Mouse (Mus musculus) large intestine, adult 2 months (tissue): Measurements from ENCODE around the gene Ly9. TPM values are rescaled to one million over a fixed set of nuclear protein-coding genes. Genes with fewer than 3 reads are reported as not detected.

ENCODE experiments used
- DNase-seq: peaks from one replicate; pipeline ENCODE4 v3.0.0-alpha.2; 2012; ENCODE audit warnings: low read depth, low spot score
- WGBS: fragments of 180-500 bp; shearing (Covaris S2); methylation state at CpG from one replicate; pipeline ENCODE4 v1.1.7; 2018; 5-methylcytosine and 5-hydroxymethylcytosine counted together
- polyA plus RNA-seq: library from polyadenylated mRNA; depleted of rRNA; stranded (reverse); fragments of >200 nt; gene quantifications from 2 replicates; pipeline ENCODE4 v1.2.3, GENCODE M21; 2012

The Ly9 gene
- polyA plus RNA-seq, 1 experiment: 2.9 TPM

DNA sequence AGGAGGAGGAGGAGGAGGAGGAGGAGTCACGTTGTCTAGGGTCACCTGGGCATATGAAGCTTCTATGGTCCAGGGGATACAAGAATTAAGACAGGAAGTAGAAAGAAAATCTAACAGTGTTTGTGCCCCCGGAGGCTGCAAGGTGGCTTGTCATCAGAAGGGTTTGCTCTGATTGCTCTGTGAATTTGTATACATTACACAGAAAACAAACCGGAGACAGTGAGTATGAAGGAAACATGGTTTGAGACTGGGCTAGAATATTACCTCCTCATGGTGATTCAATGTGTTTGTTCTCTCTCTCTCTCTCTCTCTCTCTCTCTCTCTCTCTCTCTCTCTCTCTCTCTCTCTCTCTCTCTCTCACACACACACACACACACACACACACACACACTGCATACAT, 554 bp downstream of the Ly9 start:
- DNase-seq: no peak
- 62% methylated on average over 3 of the region's 3 CpGs for WGBS

DNA sequence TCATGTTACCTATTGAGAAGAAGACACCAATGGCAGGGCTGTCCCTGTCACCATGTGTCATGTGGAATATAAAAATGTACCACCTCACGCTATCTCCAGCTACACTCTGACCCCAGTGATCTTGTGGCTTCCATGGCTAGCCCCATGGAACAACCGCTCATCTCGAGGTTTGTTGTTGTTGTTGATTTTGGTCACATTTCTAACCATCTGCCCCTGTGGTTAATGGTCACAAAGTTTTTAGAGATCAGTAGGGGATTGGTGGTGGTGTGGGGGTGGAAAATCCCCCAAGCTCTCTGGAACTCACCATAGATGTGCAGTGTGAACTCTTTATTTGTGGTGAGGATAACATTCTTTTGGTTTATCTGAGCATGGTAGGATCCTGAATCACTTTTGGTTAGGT, 2.5 kb downstream of the Ly9 start:
- WGBS: 75% methylated on average over 3 of the region's 3 CpGs
- DNase-seq: no peak

DNA sequence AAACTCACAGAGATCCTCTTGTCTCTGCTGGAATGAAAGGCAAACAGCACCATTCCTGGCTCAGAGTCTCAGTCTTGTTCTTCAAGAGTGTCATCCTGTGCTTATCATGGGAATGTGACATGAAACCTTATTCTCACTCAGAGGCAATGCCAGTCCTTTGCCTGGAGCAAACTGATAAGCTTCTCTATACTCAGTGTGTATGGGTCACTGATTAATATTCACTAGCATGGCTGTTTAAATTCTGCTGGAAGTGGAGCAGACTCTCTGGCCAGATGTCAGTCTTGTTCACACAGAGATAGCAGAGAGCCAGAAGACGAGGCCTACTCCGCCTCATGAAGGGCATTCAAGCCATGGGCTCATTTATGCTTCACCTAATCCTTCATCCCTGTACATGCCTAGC, 22.6 kb downstream of the Ly9 start:
- DNase-seq: no peak
- WGBS: 75% methylated on average over 2 of the region's 2 CpGs

DNA sequence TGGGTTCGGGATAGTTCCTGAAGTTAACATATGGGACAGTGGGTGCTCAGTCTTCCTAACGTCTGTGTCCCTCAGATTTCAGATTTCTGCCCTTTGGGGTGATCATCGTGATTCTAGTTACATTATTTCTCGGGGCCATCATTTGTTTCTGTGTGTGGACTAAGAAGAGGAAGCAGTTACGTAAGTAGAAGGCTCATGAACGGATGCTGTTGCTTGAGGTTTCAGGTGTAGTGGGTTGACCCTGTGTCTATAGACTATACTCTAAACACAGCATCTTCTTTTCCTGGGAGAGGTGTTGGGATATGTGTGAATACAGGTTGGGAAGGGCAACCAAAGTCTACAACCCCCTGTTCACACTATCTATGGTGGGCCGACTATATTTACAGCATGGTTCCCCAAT, 30.0 kb downstream of the Ly9 start:
- DNase-seq: no peak
- WGBS: 78% methylated on average over 7 of the region's 7 CpGs

DNA sequence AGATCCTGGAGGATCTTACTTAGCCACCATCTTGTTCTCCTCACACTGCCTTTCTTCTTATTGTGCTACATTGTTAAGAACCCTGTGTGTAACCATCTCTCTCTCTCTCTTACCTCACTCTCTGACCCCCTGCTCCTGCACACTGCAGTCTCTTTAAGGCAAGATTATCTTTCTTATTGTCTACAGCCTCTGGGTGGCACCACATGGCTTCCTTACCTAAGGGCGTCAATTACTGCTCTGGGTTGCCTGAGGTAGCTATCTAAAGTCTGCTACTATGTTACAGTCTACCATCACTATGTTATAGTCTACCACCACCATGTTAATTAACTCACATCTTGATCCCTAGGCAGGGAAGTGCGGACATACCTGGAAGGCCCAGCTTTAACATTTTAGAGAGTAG, 38.8 kb downstream of the Ly9 start:
- WGBS: 66% methylated on average over 2 of the region's 2 CpGs
- DNase-seq: no peak

DNA sequence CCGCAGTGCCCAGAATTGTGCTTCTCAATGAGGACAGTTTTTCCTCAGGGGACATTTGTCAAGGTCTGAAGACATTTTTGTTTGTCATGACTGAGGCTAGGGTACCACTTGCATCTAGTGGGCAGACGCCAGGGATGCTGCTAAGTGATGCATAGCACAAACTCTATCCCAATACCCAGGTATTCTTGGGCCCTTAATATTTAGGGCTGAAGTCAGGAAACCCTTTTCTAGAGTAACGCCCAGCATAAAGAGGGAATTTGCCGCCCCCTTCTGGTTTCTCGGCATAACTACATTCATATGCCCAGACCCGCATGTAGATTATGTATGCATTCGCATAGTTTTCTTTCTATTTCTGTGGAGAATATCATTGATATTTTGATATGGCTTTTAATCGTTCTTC, 40.4 kb downstream of the Ly9 start:
- peak; percentile 27 for DNase-seq
- 16% methylated on average over 8 of the region's 8 CpGs for WGBS

DNA sequence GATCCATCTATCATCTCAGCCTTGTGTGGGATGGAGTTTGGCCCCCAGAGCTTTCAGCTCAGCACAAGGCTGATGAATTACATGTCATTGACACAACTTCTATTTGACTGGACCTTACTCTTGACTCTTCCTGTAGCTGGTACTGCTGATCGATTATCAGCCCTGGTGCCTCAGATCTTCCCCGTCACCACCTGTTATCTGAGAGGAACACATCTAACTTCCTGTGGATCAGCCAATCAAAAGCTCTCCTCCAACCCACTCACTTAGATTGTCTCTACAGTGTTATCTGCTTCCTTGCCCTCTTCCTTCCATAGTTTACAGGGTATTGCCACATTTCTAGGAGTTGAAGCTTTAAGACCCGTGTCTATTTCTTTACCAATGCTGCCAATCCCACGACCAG, 41.3 kb downstream of the Ly9 start:
- DNase-seq: no peak
- whole genome bisulfite sequencing: 62% methylated on average over 4 of the region's 4 CpGs

DNA sequence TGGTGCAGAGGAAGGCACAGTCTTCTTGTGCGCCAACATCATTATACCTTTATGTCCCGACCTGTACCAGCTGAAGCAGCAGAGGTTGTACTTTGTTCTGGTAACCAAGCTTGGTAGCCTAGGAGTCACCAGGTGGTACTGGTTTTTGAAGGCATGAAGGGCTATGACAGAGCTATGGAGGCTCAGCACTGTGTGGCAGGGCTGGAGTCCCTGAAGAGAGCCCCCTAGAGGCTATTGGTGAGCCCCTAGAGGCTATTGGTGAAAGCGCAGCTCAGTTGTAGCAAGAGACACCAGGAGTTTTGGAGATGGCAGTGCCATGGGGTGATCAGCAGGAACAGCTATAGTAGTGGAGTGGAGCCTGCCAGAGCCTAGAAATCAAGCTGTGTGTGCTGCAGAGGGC, 43.0 kb downstream of the Ly9 start:
- WGBS: 52% methylated on average over 3 of the region's 3 CpGs
- DNase-seq: peak; percentile 8

DNA sequence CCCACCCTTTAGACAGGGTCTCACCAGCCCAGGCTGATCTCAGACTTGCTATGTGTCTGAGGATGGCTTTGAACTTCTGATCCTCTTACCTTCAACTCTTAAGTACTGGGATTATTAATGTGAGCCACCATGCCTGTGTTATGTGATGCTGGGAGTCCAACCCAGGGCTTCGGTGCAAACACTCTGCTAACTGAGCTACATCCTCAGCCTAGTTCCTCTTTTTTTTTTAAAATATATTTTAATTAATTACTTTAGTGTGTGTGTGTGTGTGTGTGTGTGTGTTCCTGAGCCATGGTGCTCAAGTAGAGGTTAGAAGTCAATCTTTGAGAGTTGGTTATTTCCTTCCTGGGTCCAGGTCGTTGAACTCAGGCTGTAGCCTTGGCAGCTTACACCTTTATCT, 44.2 kb downstream of the Ly9 start:
- 46% methylated on average over 2 of the region's 2 CpGs for WGBS

DNA sequence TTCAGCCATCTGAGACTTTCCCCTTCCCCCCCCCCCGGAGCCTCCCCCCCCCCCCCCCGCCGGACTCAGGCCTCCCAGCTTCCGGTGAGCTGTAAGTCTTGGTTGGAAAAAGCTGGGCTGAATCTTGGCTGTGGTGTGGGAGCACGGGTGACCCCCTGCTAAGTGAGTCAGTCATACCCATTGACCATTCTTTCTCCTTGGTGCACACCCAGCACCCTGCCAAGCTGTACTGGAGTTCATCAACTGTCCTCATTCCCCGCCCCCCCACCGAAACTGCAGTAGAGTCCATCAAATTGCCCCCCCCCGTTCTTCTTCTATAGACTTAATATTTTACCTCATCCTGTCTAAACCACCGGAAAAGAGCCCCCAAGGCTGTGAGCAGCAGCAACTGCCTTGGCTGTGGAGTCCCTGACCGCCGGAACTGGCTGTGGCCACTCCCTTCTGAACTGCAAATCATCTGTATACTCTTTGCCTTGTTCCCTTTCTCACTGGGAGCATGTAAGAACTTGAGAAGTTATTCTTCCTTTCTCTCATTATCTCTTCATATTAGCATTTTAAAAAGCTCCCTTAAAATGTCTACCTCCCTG, 45.5 kb downstream of the Ly9 start:
- WGBS: 42% methylated on average over 7 of the region's 11 CpGs
- DNase-seq: no peak

More for the DNA sequence above, 44.2 kb downstream of the Ly9 start:
- no peak for DNase-seq

DNA sequence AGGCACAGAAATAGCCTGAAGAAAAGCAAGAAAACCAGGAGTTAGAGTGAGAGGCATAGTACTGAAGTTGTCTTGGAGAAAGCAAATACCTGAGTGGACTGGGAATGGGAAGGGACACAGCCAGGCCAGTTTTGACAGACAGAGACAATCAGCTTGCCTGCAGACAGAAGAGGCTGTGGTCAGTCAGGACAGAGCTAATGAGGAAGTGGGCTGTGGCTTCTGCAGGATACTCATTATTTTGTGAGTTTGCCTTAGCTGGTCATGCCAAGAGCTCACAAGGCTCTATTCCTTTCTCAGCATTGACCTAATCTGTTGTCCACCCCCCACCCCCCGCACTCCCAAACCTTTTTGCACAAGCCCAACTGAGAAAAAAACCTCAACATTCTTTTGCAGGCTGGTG, 46.0 kb downstream of the Ly9 start:
- WGBS: 80% methylated on average over 1 of the region's 1 CpGs
- DNase-seq: no peak

DNA sequence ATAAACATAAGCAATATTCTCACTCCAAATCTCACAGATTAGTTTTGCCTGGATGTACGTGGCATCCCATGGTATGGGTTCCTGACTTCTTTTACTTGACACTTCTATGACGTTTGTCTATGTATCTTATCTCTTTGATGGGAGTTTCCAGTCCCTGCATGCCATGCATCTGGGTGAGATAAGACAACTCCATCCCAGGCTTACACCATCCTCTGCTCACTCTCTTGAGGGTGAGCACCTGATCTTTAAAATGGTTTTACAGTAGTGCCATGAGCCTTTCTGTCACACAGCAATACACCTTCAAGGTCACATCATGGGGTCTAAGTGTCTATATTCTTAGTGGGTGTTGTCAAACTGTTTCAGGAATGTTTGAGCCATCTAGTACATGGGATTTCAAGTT, 46.9 kb downstream of the Ly9 start:
- WGBS: 51% methylated on average over 2 of the region's 2 CpGs
- no peak for DNase-seq

DNA sequence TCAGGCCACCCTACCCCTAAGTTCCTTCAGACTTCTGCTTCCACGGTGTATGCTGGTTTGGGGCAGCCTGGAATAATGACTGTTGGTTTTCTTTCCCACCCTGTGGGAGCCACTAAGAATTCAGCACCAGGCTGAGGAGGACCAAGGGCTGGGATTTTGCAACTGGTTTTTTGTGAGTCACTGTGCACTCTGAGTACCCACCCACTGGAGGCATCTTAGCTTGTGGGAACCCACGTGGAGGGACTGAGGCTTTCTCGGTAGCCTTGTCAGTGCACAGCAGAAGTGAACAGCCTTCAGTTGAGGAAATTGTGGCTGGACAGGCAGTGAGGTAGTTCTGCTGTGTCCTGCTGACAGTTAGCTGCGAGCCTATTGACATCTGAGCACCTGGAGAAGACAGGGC, 48.3 kb downstream of the Ly9 start, which contains the start of gene Cd244a:
Gene Cd244a, plus strand, starts transcription at position 296 of the 400 bp plus-strand sequence.
- WGBS: 58% methylated on average over 4 of the region's 4 CpGs
- no peak for DNase-seq

DNA sequence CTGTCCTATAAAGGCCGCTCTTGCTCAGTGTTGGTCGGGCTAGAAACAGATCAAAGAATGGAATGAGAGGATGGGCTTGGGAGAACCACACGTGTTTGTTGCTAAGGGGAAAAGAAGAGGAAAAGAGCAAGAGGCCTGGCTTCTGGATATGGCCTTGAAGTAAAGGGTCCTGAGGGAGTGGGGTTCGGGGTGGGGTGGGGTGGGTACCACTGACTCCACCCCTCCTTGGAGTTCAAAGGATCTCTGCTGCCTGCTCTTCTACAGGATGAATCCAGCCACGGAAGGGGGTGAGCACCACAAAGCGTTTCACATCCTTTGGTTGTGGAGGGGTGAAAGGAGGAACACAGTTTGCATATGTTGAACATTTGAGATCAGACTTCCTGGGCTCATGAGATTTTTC, 48.8 kb downstream of the Ly9 start:
- 63% methylated on average over 6 of the region's 6 CpGs for WGBS
- no peak for DNase-seq

DNA sequence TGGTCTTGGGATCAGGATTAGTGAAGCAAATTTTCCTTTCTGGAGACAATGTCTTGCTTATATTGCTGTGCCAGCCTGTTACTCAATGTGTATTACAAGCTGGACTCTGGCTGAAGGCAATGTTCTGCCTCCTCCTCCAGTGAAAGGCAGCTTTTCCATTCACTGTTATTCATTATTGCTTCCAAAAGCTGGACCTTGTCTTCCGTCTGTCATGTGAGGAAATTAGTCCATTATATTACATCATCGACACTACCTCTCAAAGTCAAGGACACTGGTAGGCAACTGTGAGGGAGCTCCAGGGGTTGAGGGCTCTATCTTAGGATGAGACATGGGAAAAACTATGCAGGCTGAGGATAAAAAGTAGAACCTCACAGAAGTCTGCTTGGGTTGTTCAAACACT, 50.8 kb downstream of the Ly9 start:
- 65% methylated on average over 2 of the region's 2 CpGs for WGBS

DNA sequence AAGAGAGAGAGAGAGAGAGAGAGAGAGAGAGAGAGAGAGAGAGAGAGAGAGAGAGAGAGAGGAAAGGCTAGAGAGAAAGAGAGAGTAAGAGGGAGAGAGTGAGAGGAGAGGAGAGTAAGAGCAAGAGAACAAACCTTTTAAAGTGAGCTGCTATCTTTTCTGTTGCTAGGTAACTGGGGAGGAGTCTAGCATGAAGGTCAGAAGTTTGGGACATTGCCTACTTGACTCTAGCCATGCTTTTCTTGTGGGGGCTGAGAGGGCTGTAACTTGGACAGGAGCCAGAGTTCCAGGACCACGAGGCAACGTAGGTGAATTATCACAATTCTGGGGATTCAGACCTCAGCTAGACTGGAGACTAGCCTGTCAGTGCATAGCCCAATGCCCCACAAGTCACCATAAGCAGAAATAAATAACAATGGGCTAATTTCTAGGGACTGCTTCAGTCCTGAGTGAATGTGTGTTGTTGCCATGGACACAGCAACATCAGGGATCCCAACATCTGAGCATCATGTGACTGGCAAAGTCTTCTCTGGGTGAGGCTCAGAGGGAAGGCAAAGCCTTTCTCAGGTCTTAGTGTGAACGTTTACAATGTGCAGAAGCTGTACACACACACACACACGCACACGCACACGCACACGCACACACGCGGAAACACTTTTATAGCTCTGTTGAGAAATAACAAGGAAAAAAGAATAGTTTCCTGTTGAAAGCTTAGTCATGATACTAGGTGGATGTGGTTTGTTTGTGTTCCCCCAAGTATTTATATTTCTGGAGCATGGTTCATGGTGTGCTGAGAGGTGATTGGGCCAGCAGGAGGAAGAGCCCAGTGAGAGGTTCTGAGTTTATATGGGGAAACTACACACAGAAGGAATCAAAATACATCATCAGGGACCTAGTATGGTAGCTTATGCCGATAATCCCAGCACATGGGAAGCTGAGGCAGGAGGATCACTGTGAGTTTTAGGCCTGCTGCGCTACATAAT, 53.6 kb downstream of the Ly9 start:
- WGBS: 67% methylated on average over 11 of the region's 11 CpGs
- no peak for DNase-seq

More for the DNA sequence above, 50.8 kb downstream of the Ly9 start:
- no peak for DNase-seq

DNA sequence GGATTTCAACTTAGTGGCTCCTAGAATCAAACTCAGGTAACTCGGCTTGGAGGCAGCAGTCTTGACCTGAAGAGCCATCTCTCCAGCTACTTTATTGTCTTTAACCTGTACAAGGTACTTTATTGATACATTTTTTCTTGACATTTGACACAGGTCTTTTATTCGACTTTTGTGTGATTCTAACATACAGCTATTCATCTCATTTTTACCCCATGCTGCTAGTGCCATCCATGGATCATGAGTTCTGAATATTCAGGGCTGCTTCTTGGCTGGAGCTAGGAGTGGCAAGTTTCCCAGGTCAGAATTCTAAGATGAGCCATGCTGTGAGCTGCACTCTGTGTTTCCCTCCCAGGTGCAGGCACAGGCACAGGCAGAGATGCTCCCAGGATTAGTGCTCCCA, 55.0 kb downstream of the Ly9 start:
- 81% methylated on average over 2 of the region's 2 CpGs for WGBS
- DNase-seq: no peak

DNA sequence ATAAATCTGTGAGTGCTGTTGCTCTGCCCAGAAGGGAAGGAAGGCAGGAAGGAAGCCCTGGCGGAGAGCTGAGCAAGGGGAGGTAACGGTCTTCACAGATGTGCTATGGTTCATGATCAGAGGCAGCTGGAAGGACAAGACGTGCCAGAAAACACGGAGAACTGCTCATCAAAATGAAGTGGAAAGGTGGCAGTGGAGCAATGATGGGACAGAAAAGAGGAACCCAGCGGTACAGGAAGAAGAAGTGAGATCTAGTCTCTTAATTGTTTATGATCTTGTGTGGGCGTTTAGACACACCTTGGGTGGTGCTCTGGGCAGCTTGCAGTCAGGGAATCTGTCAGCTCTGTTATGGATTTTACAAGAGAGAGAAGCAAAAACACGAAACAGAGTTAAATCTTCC, 55.9 kb downstream of the Ly9 start:
- WGBS: 60% methylated on average over 7 of the region's 7 CpGs
- DNase-seq: no peak

DNA sequence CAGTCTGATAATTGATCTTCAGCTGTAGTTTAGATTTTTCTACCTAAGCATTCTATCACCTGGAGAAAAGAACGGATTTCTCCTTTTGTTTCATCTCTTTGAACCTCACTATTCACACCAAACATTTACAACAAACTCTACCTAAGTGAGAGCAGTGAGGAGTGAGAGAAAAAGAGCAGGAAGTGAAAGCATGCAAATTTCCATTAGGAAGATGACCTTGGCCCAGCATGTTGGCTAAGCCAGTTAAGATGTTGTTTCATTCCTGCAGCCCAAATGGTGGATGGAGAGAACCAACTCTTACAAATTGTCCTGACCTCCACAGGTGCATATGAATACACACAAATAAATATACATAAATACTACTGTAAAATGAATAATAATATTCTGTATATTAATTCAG, 66.5 kb downstream of the Ly9 start:
- no peak for DNase-seq
- WGBS: 89% methylated on average over 1 of the region's 1 CpGs
